Mouse (Mus musculus): ENCODE measurements around the gene Vmn1r5. TPM values are rescaled to one million over a fixed set of nuclear protein-coding genes. Genes with fewer than 3 reads are reported as not detected.
A peak's percentile ranks its signal among the peaks of the same experiment; 100 is the strongest.

Gene Vmn1r5
- polyA plus RNA-seq (2014; fragmentation: Nextera tagmentation; extraction: Ambion mirVana), result not detected in 2 replicates

DNA sequence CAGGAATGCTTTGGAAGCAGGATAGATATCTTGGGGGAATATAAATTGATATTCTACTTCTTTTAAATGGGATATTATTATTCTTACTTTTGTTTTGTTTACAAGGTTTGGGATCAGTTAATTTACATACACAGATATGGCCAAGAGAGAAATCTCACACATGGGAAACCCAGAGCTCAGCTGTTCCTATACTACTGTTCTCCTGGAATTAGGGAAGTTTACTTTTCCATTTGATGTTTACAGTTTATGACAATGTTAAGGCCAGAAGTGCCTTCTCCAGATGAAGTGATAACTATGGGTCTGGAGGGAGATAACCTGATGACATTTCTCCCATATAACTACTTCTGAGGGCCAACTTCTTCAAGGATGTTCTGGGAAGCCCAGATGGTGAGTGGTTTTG is at the start of gene Vmn1r5:
Vmn1r5 (plus strand) TSS at position 301 of the 400 bp plus-strand sequence.
- H3K4me3 ChIP-seq (ENCODE audit: low read depth, low read length), result no peak within 1 kb of the TSS
- no peak within 1 kb of the TSS for H3K9ac ChIP-seq (ENCODE audit: low read length)
- no peaks in the 10 kb centered on the region for H3K27me3 ChIP-seq (ENCODE audit: control insufficient read depth, insufficient read depth, low read length)
- H3K9me3 ChIP-seq (ENCODE audit: control insufficient read depth, low read length), result no peaks in the 10 kb centered on the region
- no peak for DNase-seq (ENCODE audit: low spot score)
- H3K4me2 ChIP-seq (ENCODE audit: low read depth), result no peak within 1 kb of the TSS
- H3K36me3 ChIP-seq (ENCODE audit: control insufficient read depth, insufficient read depth, low read length), result no peaks in the 10 kb centered on the region
- H3K27ac ChIP-seq (ENCODE audit: low read depth, low read length), result no peak within 1 kb of the TSS
- ATAC-seq (ENCODE audit: insufficient read depth, low FRiP score, low TSS enrichment), result no peak
- H3K4me1 ChIP-seq (ENCODE audit: control insufficient read depth, insufficient read depth, low read length), result no peaks in the 10 kb centered on the region

DNA sequence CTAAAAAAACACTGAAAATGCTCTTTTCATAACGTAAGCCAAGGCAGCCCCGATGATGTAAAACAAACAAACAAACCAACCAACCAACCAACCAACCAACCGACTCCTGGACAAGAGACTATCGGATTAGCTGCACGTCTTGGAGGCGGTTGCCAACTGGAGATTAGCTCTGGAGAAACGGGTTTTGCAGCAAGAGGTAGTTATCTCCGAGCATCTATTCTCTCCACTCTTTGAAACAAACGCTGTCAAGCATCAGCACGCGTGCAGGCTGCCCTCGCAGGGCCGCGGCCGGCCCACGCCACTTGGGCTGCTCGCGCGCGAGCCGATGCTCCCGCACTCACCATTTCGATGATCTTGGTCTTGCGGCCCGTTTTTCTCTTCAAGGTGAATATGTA is 46.7 kb upstream of the Vmn1r5 start:
- Histone ChIP-seq H3K27ac (ENCODE audit: low read depth, low read length) (peak overlapping the region; percentile 68), H3K27me3 (ENCODE audit: control insufficient read depth, insufficient read depth, low read length) (no peaks in the 10 kb centered on the region), H3K36me3 (ENCODE audit: control insufficient read depth, insufficient read depth, low read length) (no peaks in the 10 kb centered on the region), H3K4me3 (ENCODE audit: low read depth, low read length) (peak overlapping the region; percentile 72), H3K9ac (ENCODE audit: low read length) (peak overlapping the region; percentile 74), H3K9me3 (ENCODE audit: control insufficient read depth, low read length) (no peaks in the 10 kb centered on the region), H3K4me1 (ENCODE audit: control insufficient read depth, insufficient read depth, low read length) (no peaks in the 10 kb centered on the region), H3K4me2 (ENCODE audit: low read depth) (peak overlapping the region; percentile 46)
- DNase-seq (ENCODE audit: low spot score), result no peak
- ATAC-seq (ENCODE audit: insufficient read depth, low FRiP score, low TSS enrichment), result no peak; the same call in 1 of the 2 replicates
- WGBS, result under 1% methylated on average over 25 of the region's 25 CpGs

DNA sequence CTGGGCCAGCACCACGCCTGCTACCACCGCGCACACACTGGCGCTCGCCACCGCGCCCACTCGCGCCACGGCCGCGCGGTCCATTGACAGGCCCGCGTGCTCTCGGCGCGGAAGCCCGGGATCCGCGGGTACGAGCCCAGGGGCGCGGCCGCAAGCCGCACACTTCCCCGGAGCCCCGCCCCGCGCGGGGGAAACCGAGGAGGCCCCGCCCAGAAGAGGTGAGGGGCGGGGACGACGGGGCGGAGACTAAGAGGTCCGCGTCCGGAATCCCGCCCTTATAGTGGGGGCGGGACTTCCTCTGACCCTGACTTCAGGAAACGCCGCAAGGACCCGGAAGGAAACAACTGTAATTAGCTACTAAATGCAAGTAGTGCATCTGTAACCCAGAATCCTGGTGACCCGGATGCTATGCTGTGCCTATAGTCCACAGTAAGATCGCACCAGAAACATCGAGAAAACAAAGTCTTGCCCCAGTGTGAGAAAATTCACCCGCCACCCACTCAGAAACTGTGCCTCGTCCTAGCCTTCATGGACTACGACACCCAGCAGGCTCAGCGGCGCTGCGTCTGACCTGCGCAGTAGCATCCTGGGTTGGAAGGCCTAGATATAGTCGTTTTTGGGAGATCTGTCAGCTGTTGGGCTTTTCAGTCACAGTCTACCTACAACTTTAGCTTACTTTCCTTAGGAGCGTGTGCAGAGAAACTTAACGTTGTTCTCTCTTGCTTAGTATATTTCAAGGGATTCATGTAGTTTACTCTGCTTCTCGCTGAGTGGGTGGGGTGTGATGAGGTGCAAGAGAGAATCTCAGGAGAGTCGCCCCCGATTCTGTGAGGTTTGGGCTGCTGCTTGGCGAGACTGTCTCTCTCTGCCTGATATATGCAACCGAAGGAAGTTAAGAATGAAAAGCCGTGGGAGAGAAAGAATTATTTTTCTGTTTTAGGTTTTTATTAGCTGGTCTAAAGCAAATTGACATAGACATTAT is 46.1 kb upstream of the Vmn1r5 start, which contains the start of the genes Nt5c3 and Vmn1r4:
Nt5c3 (minus strand) TSS at position 207 of the 982 bp plus-strand sequence.
Vmn1r4 (plus strand) TSS at position 290 of the 982 bp plus-strand sequence.
- 4% methylated on average over 61 of the region's 64 CpGs for WGBS
- Histone ChIP-seq H3K4me1 (ENCODE audit: control insufficient read depth, insufficient read depth, low read length) (no peaks in the 10 kb centered on the region), H3K36me3 (ENCODE audit: control insufficient read depth, insufficient read depth, low read length) (no peaks in the 10 kb centered on the region), H3K27ac (ENCODE audit: low read depth, low read length) (peak within 1 kb of the TSS; percentile 68), H3K4me3 (ENCODE audit: low read depth, low read length) (peak within 1 kb of the TSS; percentile 72), H3K9ac (ENCODE audit: low read length) (peak within 1 kb of the TSS; percentile 74), H3K4me2 (ENCODE audit: low read depth) (peak within 1 kb of the TSS; percentile 52), H3K9me3 (ENCODE audit: control insufficient read depth, low read length) (no peaks in the 10 kb centered on the region), H3K27me3 (ENCODE audit: control insufficient read depth, insufficient read depth, low read length) (no peaks in the 10 kb centered on the region)
- ATAC-seq (ENCODE audit: insufficient read depth, low FRiP score, low TSS enrichment) (peak; percentile 96), DNase-seq (ENCODE audit: low spot score) (peak; percentile 98)

DNA sequence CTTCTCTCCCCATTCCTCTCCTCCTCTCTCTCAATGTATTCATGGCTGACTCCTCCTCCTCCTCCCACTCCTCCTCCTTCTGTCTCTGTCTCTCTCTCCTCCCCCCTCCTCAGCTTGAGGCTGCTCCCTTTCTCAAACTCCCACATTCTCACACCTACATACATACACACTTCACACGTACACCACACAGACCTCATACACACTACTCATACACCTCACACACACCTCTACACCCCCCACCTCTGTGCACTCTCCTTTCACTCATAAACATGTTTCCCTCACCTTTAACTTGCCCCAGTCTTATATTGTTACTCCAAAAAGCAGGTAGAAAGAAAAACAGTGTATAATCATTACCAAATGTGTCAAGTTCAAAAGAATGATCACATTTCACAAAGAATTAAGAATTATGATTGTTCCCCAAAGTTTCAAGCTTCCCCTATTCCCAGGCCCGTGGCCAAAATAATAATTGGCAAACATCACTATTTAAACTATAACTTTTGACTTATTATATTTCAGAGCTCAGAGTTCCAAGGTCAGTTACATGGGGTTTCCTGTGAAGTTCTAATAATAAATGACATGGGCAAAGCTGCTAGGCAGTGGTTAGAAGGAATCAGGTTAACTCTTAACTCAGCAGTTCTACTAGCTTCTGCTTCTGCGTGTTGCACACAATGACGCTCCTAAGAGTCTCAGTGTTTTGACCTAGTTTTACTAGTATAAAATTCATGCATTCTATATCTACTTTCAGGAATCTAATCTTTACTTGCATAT is 38.2 kb upstream of the Vmn1r5 start:
- no peaks in the 10 kb centered on the region for H3K4me1 ChIP-seq (ENCODE audit: control insufficient read depth, insufficient read depth, low read length)
- no peak overlapping the region for H3K9ac ChIP-seq (ENCODE audit: low read length)
- H3K27ac ChIP-seq (ENCODE audit: low read depth, low read length), result no peak overlapping the region
- 75% methylated on average over 4 of the region's 4 CpGs for WGBS
- DNase-seq (ENCODE audit: low spot score) (no peak), ATAC-seq (ENCODE audit: insufficient read depth, low FRiP score, low TSS enrichment) (no peak)
- no peaks in the 10 kb centered on the region for H3K36me3 ChIP-seq (ENCODE audit: control insufficient read depth, insufficient read depth, low read length)
- no peak overlapping the region for H3K4me3 ChIP-seq (ENCODE audit: low read depth, low read length)
- H3K27me3 ChIP-seq (ENCODE audit: control insufficient read depth, insufficient read depth, low read length), result no peaks in the 10 kb centered on the region
- H3K4me2 ChIP-seq (ENCODE audit: low read depth), result no peak overlapping the region
- no peaks in the 10 kb centered on the region for H3K9me3 ChIP-seq (ENCODE audit: control insufficient read depth, low read length)

DNA sequence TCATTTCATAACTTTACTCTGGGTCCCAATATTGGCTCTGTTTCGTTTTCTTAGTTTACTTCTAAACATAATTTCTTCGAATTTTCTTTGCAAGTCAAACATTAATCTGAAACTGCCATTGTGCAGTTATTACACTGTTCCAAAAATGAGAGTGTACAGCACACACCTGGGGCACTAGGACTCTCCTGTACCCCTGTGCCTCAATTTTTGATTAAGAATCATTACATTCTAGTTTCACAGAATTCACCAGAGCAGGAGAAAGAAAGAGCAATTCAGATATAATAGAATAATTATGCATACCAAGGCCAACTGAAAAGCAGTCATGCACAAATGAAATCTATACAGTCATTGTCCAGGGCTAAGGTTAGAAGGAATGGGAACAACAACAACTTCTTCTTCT is 37.6 kb upstream of the Vmn1r5 start:
- Histone ChIP-seq H3K9me3 (ENCODE audit: control insufficient read depth, low read length) (no peaks in the 10 kb centered on the region), H3K27me3 (ENCODE audit: control insufficient read depth, insufficient read depth, low read length) (no peaks in the 10 kb centered on the region), H3K27ac (ENCODE audit: low read depth, low read length) (no peak overlapping the region), H3K36me3 (ENCODE audit: control insufficient read depth, insufficient read depth, low read length) (no peaks in the 10 kb centered on the region), H3K4me1 (ENCODE audit: control insufficient read depth, insufficient read depth, low read length) (no peaks in the 10 kb centered on the region), H3K9ac (ENCODE audit: low read length) (no peak overlapping the region), H3K4me3 (ENCODE audit: low read depth, low read length) (no peak overlapping the region), H3K4me2 (ENCODE audit: low read depth) (no peak overlapping the region)
- ATAC-seq (ENCODE audit: insufficient read depth, low FRiP score, low TSS enrichment) (no peak), DNase-seq (ENCODE audit: low spot score) (no peak)
- WGBS, result 84% methylated on average over 2 of the region's 2 CpGs

DNA sequence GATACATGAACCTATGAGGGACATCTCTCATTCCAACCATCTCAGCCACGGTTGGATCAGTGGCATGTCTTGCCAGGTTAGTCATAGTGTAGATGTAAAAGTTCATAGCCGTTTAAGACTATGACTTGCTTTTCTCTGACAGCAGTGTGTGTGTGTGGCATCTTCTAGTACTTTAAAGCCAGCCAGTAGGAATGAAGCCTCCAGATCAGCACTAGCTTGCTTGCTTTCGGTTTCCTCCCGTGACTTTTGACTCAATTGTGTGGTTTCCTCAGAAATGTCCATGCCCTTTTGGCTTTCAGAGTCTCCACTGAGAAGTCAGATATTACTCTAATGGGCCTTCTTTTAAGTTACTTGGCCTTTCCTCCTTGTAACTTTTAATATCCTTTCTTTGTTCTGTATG is 35.7 kb upstream of the Vmn1r5 start:
- WGBS, result 92% methylated on average over 4 of the region's 4 CpGs
- ATAC-seq (ENCODE audit: insufficient read depth, low FRiP score, low TSS enrichment), result no peak

DNA sequence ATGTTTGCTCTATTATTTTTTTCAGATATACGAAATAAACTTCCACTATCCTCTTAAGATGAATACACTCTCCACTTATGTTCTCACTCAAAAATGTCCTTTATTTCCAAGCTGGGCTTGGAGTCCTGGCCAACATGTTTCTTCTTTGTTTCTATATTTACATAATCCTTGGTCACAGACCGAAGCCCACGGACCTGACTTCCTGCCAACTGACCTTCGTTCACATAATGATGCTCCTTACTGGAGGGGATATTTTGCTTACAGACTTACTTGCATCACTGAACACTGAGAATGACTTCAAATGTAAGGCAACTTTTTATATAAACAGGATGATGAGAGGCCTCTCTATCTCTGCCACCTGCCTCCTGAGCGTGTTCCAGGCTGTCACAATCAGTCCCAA is 13.6 kb upstream of the Vmn1r5 start:
- Histone ChIP-seq H3K27ac (ENCODE audit: low read depth, low read length) (no peak overlapping the region), H3K27me3 (ENCODE audit: control insufficient read depth, insufficient read depth, low read length) (no peaks in the 10 kb centered on the region), H3K9me3 (ENCODE audit: control insufficient read depth, low read length) (no peaks in the 10 kb centered on the region), H3K4me1 (ENCODE audit: control insufficient read depth, insufficient read depth, low read length) (no peaks in the 10 kb centered on the region), H3K4me3 (ENCODE audit: low read depth, low read length) (no peak overlapping the region), H3K4me2 (ENCODE audit: low read depth) (no peak overlapping the region), H3K36me3 (ENCODE audit: control insufficient read depth, insufficient read depth, low read length) (no peaks in the 10 kb centered on the region), H3K9ac (ENCODE audit: low read length) (no peak overlapping the region)
- 88% methylated on average over 5 of the region's 5 CpGs for WGBS
- no peak for DNase-seq (ENCODE audit: low spot score)
- ATAC-seq (ENCODE audit: insufficient read depth, low FRiP score, low TSS enrichment), result no peak

More for the DNA sequence above, 35.7 kb upstream of the Vmn1r5 start:
- H3K4me1 ChIP-seq (ENCODE audit: control insufficient read depth, insufficient read depth, low read length), result no peaks in the 10 kb centered on the region
- no peaks in the 10 kb centered on the region for H3K27me3 ChIP-seq (ENCODE audit: control insufficient read depth, insufficient read depth, low read length)
- no peak overlapping the region for H3K9ac ChIP-seq (ENCODE audit: low read length)
- no peak overlapping the region for H3K27ac ChIP-seq (ENCODE audit: low read depth, low read length)
- no peaks in the 10 kb centered on the region for H3K36me3 ChIP-seq (ENCODE audit: control insufficient read depth, insufficient read depth, low read length)
- H3K4me2 ChIP-seq (ENCODE audit: low read depth), result no peak overlapping the region
- no peak for DNase-seq (ENCODE audit: low spot score)
- no peaks in the 10 kb centered on the region for H3K9me3 ChIP-seq (ENCODE audit: control insufficient read depth, low read length)
- no peak overlapping the region for H3K4me3 ChIP-seq (ENCODE audit: low read depth, low read length)

DNA sequence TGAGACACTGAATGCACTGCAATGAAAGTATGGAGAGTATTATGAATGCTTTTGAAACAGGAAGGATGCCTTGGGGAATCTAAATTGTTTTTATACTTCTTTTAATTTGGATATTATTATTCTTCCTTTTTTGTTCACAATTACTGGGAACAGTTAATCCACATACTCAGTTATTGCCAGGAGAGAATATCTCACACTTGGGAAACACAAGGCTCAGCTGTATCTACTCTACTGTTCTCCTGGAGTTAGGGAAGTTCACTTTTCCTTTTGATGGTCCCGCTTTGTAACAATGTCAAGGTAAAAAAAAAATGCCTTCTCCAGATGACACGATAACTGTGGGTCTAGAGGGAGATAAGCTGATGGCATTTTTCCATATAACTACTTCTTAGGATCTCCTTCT is 26.9 kb downstream of the Vmn1r5 start, which contains the start of gene Vmn1r6:
Vmn1r6 (plus strand) TSS at position 301 of the 400 bp plus-strand sequence.
- H3K9me3 ChIP-seq (ENCODE audit: control insufficient read depth, low read length), result no peaks in the 10 kb centered on the region
- H3K9ac ChIP-seq (ENCODE audit: low read length), result no peak within 1 kb of the TSS
- no peak for ATAC-seq (ENCODE audit: insufficient read depth, low FRiP score, low TSS enrichment)
- H3K27ac ChIP-seq (ENCODE audit: low read depth, low read length), result no peak within 1 kb of the TSS
- no peak within 1 kb of the TSS for H3K4me3 ChIP-seq (ENCODE audit: low read depth, low read length)
- 89% methylated on average over 2 of the region's 2 CpGs for WGBS
- H3K4me1 ChIP-seq (ENCODE audit: control insufficient read depth, insufficient read depth, low read length), result no peaks in the 10 kb centered on the region
- DNase-seq (ENCODE audit: low spot score), result no peak
- no peaks in the 10 kb centered on the region for H3K27me3 ChIP-seq (ENCODE audit: control insufficient read depth, insufficient read depth, low read length)
- H3K4me2 ChIP-seq (ENCODE audit: low read depth), result no peak within 1 kb of the TSS
- H3K36me3 ChIP-seq (ENCODE audit: control insufficient read depth, insufficient read depth, low read length), result no peaks in the 10 kb centered on the region
